Mouse (Mus musculus): Measurements from ENCODE around the gene Cd2ap.

DNA sequence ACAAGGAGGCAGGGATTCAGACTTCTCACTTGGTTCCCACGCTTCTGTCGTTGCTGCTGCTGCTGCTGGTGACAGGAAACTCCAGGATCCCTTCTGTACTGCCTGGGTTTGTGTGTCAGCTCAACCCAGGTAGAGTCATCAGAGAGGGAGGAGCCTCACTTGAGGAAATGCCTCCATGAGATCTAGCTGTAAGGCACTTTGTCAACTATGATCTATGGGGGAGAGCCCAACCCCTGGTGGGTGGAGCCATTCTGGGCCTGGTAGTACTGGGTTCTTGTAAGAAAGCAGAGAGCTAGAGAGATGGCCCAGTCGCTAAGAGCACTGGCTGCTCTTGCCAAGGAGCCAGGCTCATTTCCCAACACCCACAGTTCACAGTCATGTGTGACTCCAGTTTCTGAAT, 34.0 kb upstream of the Cd2ap start:
- TF ChIP-seq JUND (conservative IDR thresholded peaks at IDR 0.05; ENCODE audit: low read depth, low read length) (no peak), GABPA (IDR thresholded peaks at IDR 0.05; ENCODE audit: insufficient replicate concordance, low read depth, low read length) (no peak), UBTF (IDR thresholded peaks at IDR 0.05; ENCODE audit: low read depth, low read length) (no peak), CHD1 (IDR thresholded peaks at IDR 0.05; ENCODE audit: low read depth, low read length) (no peak), POLR2A (IDR thresholded peaks at IDR 0.05; ENCODE audit: low read depth, low read length) (no peak), SMC3 (IDR thresholded peaks at IDR 0.05; ENCODE audit: low read depth, low read length) (no peak), CTCF (conservative IDR thresholded peaks at IDR 0.05 in 1 of 2, IDR thresholded peaks at IDR 0.05 in 1 of 2; ENCODE audit: low read depth in 2 of 2, low read length in 2 of 2) (no peak), ZKSCAN1 (IDR thresholded peaks at IDR 0.05; ENCODE audit: borderline replicate concordance, low read depth, low read length) (no peak), POLR2AphosphoS2 (IDR thresholded peaks at IDR 0.05; ENCODE audit: low read depth, low read length) (no peak)
